Mouse (Mus musculus) retina, embryonic 14.5 days (tissue): ENCODE data around the gene Klhl20.
A peak's percentile ranks its signal among the peaks of the same experiment; 100 is the strongest.

Source experiments
- DNase-seq: peaks from one replicate; pipeline ENCODE4 v3.0.0-alpha.2; 2015; ENCODE audit warnings: low spot score

The Klhl20 gene

GRCm38 (mm10) chr1:161071272-161071620 is 60.1 kb downstream of the Klhl20 start:
- no peak for DNase-seq

- DNase-seq: peak; percentile 98
These were observed 60.7 kb downstream of the Klhl20 start, which contains the start of the genes Dars2 and Cenpl for GRCm38 (mm10) chr1:161070352-161071271. Gene Dars2, minus strand, starts transcription at chr1:161070658. Gene Cenpl, plus strand, starts transcription at chr1:161070713.

GRCm38 (mm10) chr1:161063351-161063750 is 68.0 kb downstream of the Klhl20 start:
- DNase-seq: no peak

GRCm38 (mm10) chr1:161057164-161057563 is 74.1 kb downstream of the Klhl20 start:
- no peak for DNase-seq

- no peak for DNase-seq
These were observed 84.3 kb downstream of the Klhl20 start for GRCm38 (mm10) chr1:161046972-161047371.

GRCm38 (mm10) chr1:161041261-161042020 is 89.9 kb downstream of the Klhl20 start:
- peak; percentile 6 for DNase-seq

- DNase-seq: peak; percentile 13
These were observed 90.5 kb downstream of the Klhl20 start for GRCm38 (mm10) chr1:161040855-161041254.

GRCm38 (mm10) chr1:161040426-161040770 is 90.9 kb downstream of the Klhl20 start:
- peak; percentile 5 for DNase-seq

- DNase-seq: peak; percentile 41
These were observed 91.4 kb downstream of the Klhl20 start for GRCm38 (mm10) chr1:161039741-161040425.

- DNase-seq: no peak
These were observed 92.2 kb downstream of the Klhl20 start for GRCm38 (mm10) chr1:161038968-161039721.
